Mouse (Mus musculus) lung, adult 2 months (tissue): ENCODE results near the gene Psg20. TPM values are rescaled to one million over a fixed set of nuclear protein-coding genes. Genes with fewer than 3 reads are reported as not detected.
"Not testable (repeated sequence)": the region's sequence is repeated elsewhere in the genome, so short reads cannot be mapped to it uniquely, and the experiment has no call there.

Experiments
- DNase-seq: peaks from one replicate; pipeline ENCODE4 v3.0.0; 2022
- H3K4me1 ChIP-seq: fragments of 200-500 bp; 2 replicates; pipeline ENCODE4 v1.6.1; 2011; ENCODE audit warnings: low read length; ENCODE audit not compliant: control insufficient read depth, insufficient read depth
- H3K4me3 ChIP-seq: fragments of 200-500 bp; replicated peaks from 2 replicates; pipeline ENCODE3; 2011; ENCODE audit warnings: low read depth, mild to moderate bottlenecking, control low read depth, low read length; ENCODE audit errors: extremely low read depth
- CTCF ChIP-seq: fragments of 200-500 bp; IDR thresholded peaks from 2 replicates; pipeline ENCODE4 v1.5.1; 2011; ENCODE audit warnings: mild to moderate bottlenecking, low read length, control low read depth; ENCODE audit not compliant: insufficient read depth
- POLR2A ChIP-seq: fragments of 200-500 bp; IDR thresholded peaks from 2 replicates; pipeline ENCODE4 v1.6.1; 2011; ENCODE audit warnings: low read depth, mild to moderate bottlenecking, control low read depth, low read length, borderline replicate concordance; ENCODE audit errors: extremely low read depth
- WGBS: fragments of 180-500 bp; shearing (Covaris S2); methylation state at CpG from one replicate; pipeline ENCODE4 v1.1.7; 2018; 5-methylcytosine and 5-hydroxymethylcytosine counted together
- polyA plus RNA-seq: library from polyadenylated mRNA; depleted of rRNA; stranded (reverse); fragments of >200 nt; gene quantifications from 2 replicates; pipeline ENCODE4 v1.2.3, GENCODE M21; 2012; rRNA removed

Gene Psg20
- polyA plus RNA-seq: not detected in 2 replicates

DNA sequence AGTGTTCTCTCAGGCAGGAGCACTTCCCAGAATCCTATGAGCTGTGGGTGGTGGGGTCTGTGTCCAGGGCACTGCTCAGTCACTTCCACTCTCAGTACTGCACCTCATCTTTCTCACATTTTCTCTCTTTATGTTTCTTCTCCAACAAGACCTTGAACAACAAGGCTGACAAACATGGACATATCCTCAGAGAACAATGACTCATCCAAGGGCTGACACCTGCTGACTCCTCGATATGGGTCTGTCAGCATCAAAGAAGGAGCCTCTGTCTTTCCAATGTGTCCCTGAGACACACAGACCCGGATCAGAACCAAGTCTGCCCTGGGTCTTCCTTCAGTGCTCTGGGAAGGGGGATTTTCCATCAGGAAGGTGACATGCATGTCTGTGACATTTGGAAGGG lies at the start of gene Psg20:
Gene Psg20, minus strand, starts transcription at position 101 of the 400 bp plus-strand sequence.
- no peak for DNase-seq
- TF ChIP-seq POLR2A (no peak), CTCF (no peak)
- 58% methylated on average over 2 of the region's 2 CpGs for WGBS
- H3K4me3 ChIP-seq: no peak within 1 kb of the TSS
- no peaks in the 10 kb centered on the region for H3K4me1 ChIP-seq

DNA sequence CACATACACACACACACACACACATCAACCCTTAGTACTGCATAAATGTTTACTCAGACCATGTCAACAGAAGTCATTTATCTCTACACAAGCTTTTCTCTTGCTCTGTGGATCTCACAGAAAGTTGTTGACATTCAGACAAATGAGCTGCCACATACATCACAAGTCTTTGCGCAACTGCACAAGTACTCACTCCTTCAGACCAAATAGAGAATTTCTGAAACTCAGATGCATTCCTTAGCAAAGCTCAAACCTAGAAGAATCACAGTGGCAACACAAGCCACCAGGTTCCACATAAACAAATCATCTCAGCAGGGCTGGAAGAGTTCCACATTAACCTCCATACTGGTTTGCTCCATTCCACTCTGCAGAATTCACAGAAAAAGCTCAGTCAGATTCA lies 48.5 kb upstream of the Psg20 start:
- 51% methylated on average over 1 of the region's 1 CpGs for WGBS
- H3K4me3 ChIP-seq: no peak overlapping the region
- no peaks in the 10 kb centered on the region for H3K4me1 ChIP-seq
- TF ChIP-seq POLR2A (no peak), CTCF (no peak)
- DNase-seq: no peak

DNA sequence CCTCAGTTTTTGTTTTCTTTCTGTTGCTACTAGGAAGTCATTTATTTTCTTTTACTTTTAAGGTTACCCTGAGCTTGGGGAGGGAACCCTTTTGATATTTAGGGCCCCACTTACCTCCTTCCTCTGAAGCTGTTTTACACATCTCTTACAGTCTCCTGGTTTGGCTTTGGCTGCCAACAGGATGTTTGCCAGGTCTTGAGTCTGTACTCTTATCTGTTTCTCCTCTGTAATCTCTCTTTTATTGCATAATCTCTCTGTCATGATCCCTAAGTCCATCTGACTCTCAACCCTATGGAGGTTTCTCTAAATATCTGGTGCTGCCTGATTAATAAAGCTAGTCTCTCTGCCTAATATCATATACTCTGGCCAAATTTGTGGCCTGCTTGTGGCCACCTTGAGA lies 47.1 kb upstream of the Psg20 start:
- no peak overlapping the region for H3K4me3 ChIP-seq
- no peak for TF ChIP-seq POLR2A
- no peak for TF ChIP-seq CTCF
- no peak for DNase-seq
- H3K4me1 ChIP-seq: no peaks in the 10 kb centered on the region

DNA sequence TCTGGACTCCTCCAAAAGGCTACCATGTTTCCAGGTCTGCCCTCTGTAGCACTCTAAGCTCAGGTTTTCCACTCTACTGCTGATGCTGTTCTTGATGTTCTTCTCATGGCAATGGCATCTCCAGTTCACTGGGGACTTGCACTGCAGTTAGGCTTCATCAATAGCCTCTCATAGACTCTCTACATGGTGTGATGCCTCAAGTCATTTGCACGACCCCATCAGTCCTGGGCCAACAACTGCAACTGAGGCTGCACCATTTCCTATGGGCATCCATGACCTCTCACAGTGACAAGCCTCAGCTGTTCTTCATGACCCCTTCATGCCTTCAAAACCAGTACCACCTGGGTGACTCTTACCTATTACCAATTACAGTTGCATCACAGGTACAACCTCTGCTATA lies 42.4 kb upstream of the Psg20 start:
- no peak for TF ChIP-seq CTCF
- TF ChIP-seq POLR2A: no peak
- 83% methylated on average over 1 of the region's 1 CpGs for WGBS
- Histone ChIP-seq H3K4me1 (no peaks in the 10 kb centered on the region), H3K4me3 (no peak overlapping the region)
- no peak for DNase-seq

DNA sequence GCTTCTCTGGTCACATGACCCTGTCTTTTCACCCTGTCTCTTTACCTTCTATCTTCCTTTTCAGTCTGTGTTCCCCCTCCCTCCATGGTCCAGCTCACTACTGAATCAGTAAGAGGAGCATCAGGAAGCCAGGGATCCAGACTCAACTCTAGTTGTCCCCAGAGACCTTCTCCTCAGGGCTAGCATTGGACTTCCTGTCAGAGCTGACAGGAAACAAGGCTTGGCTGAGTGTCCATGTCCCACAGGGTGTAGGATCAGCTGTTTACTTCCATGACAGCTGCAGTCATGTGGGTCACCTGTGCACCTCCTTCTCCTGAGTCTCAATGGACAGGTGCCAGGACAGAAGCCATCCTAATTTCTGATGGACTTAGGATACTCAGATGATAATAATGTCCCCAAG lies 39.9 kb upstream of the Psg20 start:
- not testable (repeated sequence) for DNase-seq, H3K4me3 ChIP-seq, H3K4me1 ChIP-seq

DNA sequence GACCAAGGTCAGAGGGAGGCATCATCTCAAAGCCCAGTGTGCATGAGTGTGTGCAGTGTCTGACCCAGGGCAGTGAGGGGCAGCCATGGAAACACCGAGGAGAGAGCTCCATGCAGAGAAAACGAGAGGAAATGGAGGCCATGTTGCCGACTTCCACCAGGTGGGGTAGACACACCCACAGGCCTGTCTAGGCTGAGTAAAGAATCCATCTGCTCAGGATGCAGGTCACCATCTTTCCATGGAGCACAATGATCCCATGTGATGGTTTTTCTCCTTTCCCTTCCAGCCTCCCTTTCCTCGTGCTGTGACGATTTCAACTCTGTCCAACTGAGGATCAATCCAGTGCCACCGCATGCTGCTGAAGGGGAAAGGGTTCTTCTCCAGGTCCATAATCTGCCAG lies 38.0 kb upstream of the Psg20 start:
- TF ChIP-seq POLR2A (no peak), CTCF (no peak)
- DNase-seq: no peak
- WGBS: 70% methylated on average over 6 of the region's 6 CpGs
- H3K4me1 ChIP-seq: no peaks in the 10 kb centered on the region
- H3K4me3 ChIP-seq: no peak overlapping the region

DNA sequence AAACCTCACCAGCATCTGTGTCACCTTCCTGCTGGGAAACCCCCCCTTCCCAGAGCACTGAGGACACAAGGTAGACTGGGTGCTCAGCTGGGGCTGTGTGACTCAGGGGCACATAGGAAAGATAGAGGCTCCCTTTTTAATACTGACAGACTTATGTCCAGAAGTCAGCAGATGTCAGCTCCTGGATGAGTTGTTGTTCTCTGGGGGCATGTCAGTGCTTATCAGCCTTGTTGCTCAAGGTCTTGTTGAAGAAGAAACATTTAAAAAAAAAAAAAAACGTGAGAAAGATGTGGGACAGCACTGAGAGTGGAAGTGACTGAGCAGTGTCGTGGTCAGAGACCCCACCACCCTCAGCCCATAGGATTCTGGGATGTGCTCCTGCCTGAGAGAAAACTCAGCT lies 31.8 kb upstream of the Psg20 start, which contains the start of gene Psg22:
Gene Psg22, plus strand, starts transcription at position 301 of the 400 bp plus-strand sequence.
- WGBS: 30% methylated on average over 2 of the region's 2 CpGs
- H3K4me1 ChIP-seq: no peaks in the 10 kb centered on the region
- TF ChIP-seq POLR2A: no peak
- no peak for TF ChIP-seq CTCF
- H3K4me3 ChIP-seq: no peak within 1 kb of the TSS
- DNase-seq: no peak

DNA sequence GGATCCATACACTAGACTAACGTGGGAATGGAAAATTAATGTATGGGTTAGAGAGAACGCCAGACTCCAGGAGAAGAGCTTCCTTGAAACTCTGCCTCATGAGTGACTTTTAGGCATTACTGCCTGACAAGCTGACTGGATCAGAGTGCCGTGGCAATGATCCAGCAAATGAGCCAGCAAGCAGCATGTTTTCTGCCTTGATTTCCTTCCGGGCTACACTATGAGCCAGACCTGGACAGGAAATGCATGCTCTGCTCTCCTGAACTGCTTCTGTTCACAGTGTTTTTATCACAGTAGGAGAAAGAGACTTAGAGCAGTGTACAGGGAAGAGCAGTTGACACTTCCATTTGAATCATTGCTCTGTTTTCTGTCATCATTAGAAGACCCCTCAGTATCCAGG lies 29.6 kb upstream of the Psg20 start:
- H3K4me3 ChIP-seq: no peak overlapping the region
- 42% methylated on average over 4 of the region's 4 CpGs for WGBS
- TF ChIP-seq POLR2A (no peak), CTCF (no peak)
- no peak for DNase-seq
- H3K4me1 ChIP-seq: no peaks in the 10 kb centered on the region

DNA sequence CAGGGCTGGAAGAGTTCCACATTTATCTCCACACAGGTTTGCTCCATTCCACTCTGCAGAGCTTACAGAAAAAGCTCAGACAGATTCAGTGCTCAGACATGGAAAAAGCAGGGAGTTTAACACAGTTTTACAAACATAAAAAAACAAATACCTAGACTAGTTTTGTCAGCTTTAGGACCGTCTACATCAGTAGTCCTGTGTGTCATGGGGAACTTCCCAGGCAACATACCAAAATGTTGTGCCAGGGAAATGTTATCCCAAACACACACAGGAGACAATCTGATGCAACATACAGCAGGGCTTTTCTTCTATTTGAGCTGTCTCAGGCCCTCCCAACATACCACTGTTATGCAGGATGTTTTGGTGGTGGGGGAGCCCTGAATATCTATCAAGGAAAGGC lies 24.9 kb upstream of the Psg20 start:
- Histone ChIP-seq H3K4me3 (no peak overlapping the region), H3K4me1 (no peaks in the 10 kb centered on the region)
- WGBS: 22% methylated on average over 1 of the region's 1 CpGs
- TF ChIP-seq CTCF (no peak), POLR2A (no peak)
- DNase-seq: no peak

DNA sequence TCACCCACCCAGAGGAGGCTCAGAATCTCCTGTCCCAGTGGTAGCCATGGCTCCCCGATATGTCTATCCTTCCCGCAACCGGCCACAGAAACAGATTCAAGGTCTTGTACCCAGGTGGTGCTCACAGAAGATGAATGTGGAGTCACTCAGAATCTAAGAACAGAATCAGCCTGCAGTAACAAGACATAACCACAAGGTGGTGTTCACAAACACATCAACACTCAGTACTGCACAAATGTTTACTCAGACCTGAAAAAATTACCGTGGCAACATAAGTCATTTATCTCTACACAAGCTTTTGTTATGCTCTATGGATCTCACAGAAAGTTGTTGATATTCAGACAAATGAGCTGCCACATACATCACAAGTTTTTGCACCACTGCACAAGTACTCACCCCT lies 24.3 kb upstream of the Psg20 start:
- not testable (repeated sequence) for DNase-seq, H3K4me3 ChIP-seq, H3K4me1 ChIP-seq
- WGBS: 65% methylated on average over 4 of the region's 4 CpGs

DNA sequence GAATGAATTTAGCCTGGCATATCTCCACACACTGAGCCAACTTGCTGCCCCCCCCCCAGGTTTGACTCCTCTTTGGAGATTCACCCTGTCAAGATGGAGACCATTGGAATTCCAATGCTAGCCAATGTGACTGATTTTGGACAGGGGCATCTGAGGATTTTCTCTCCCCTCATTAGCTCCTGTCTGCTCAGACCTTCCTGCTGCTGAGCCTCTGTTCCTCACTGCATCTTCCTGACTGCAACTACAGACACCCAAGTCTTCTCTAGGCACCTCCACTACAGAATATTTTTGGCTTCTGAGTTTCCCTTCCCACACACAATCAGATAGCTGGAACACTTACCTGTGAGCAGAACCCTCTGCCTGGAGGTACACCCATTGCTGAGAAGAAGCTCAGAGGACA lies 399 bp downstream of the Psg20 start:
- TF ChIP-seq POLR2A (no peak), CTCF (no peak)
- no peak for DNase-seq
- Histone ChIP-seq H3K4me3 (no peak overlapping the region), H3K4me1 (no peaks in the 10 kb centered on the region)
